Mouse (Mus musculus) cerebellum, postnatal 10 days (tissue): ENCODE data around the gene AU015836.
"Not testable (repeated sequence)": the region's sequence is repeated elsewhere in the genome, so short reads cannot be mapped to it uniquely, and the experiment has no call there.

Source experiments
- DNase-seq, 2 experiments: peaks; one replicate each; pipeline ENCODE4 v3.0.0; 2021; ENCODE audit warnings: mixed read lengths in 2 of 2

The AU015836 gene

DNA sequence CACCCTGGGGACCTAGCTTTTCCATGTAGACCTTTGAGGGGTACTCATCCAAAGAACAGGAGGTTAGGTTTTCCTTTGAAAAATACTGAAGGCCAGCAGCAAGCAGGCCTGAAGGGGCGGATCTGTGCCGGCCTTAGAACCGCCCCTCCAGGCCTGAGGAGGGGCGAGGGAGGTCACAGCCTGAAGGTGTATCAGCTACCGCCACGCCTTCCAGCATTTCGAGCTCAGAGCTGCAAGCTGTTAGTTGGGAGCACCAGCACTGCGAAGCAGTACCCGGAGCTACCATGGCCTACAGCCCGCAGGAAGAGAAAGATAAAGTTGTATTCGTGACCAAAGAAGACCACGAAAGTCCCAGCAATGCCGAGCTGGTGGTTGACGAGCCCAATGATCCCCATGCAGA, at the start of gene AU015836:
Gene AU015836, plus strand, starts transcription at position 216 of the 400 bp plus-strand sequence.
- DNase-seq, result no peak

GRCm38 (mm10) chrX:93919017-93919416, 49.4 kb upstream of the AU015836 start:
- DNase-seq, result no peak

- DNase-seq, result no peak
These were observed 40.1 kb upstream of the AU015836 start for GRCm38 (mm10) chrX:93928379-93928778.

GRCm38 (mm10) chrX:93928794-93929193, 39.7 kb upstream of the AU015836 start:
- DNase-seq, result no peak

DNA sequence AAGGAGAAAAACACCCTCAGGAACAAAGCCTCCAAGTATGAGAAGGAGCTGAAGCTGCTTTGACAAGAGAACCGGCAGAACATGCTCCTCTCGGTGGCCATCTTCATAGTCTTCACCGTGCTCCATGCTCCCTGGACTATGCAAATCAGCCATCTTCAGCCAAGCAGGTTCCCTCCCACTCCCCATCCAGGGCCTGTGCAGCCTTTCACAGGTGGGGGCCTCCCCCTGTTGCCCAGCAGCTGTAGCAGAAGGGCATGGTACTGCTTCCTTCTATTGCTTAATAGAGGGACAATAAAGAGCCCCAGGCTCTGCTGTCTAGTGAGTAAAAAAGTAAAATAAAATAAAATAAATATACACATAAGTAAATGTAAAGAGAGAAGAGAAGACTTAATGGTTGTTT, 36.8 kb upstream of the AU015836 start:
- no peak for DNase-seq

- peak; percentile 25 to 34 for DNase-seq
These were observed 11.7 kb upstream of the AU015836 start for GRCm38 (mm10) chrX:93956727-93957126.

GRCm38 (mm10) chrX:93958502-93958901, 10.0 kb upstream of the AU015836 start:
- DNase-seq, result no peak

GRCm38 (mm10) chrX:93980341-93980740, 11.9 kb downstream of the AU015836 start:
- DNase-seq, result no peak

DNA sequence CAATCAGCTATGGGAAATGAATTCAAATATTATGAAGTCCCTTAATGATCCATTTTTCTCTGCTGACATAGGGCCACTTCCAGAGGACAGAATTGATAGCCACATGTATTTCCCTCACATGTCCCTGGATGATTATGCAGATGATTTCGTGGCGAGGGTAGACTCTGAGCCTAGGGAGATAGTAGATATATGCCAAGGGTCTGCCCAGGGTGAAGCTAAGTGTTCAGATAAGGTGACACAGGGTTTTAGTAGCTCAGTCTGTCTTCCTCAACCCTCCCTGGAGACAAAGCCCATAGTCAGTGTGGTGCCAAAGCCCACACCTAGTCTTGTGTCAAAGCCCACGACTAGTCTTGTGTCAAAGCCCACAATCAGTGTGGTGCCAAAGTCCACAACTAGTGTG, 13.7 kb downstream of the AU015836 start:
- DNase-seq, result no peak

DNA sequence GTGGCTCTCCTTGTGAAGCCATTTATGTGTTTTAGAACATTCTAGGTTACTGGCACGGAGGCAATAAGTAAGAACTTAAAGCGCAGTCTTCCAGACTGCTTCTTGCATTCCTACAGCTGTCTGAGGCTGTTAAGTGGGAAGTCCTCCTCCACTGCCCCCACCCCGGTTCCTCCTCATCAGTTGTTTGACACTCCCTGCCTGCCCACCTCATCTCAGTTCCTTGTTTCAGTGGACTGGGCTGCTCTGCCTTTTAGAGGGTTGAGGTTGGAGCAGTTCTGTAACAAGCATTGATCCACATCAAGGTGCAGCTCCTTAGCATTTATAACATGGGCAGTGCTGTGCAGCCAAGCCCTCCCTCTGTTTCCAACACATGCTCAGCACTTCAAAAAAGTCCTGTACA, 16.6 kb downstream of the AU015836 start:
- DNase-seq, result not testable (repeated sequence)

DNA sequence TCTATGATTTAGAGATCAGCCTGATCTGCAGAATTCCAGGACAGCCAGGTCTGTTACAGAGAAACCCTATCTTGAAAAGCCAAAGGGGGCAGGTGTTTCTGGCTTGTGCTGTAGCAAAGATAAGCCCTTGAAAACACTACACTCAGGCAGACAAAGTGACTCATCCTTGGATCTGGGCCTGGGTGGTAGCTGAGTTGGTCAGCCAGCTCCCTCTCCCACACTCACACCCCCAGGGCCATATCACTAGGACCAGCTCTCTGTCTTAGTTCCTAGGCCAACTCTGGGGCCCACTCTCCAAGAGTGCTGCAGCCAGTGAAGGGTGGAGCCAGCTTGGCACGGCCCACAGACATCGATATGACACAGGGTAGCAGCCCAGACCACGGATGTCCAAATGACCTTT, 38.5 kb downstream of the AU015836 start:
- DNase-seq, result no peak

DNA sequence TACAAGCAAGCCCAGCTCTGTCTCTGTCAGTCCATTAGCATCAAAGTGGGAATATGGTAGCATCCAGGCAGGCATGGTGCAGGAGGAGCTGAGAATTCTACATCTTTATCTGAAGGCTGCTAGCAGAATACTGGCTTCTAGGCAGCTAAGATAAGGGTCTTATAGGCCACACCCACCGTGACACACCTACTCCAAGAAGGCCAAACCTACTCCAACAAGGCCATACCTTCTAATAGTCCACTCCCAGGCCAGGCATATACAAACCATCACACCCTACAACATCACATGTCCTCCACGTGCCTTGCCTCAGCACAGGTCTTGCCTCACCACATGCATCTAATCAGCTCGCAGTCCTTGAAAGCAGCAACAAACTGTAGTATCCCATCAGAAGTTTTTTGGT, 41.0 kb downstream of the AU015836 start:
- DNase-seq, result no peak

DNA sequence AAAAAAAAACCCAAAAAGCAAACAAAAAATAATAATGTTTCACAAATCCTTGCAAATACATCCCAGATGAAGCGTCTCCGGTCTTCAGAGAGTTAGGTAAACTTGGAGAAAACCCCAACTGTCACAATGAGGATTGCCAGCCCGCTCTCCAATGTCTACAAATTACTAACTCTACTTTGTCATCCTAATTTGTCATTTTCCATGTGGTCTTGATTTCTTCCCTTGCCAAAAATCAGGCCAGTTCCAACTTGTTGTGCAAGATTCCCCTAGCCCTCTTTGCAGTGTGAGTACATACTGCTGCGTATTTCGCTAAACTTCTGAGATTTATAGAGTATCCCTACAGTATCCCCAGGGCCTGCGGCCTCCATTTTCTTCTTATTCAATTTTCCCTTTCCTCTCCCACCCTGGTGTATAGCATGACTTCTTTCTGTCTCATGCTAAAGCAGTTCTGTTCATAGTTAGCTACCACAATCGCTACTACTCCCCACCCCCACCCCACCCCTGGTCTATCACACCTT, 43.3 kb downstream of the AU015836 start:
- no peak for DNase-seq

- DNase-seq, result no peak
These were observed 44.2 kb downstream of the AU015836 start for GRCm38 (mm10) chrX:94012479-94013167.

- no peak for DNase-seq
These were observed 48.4 kb downstream of the AU015836 start for GRCm38 (mm10) chrX:94016891-94017290.

DNA sequence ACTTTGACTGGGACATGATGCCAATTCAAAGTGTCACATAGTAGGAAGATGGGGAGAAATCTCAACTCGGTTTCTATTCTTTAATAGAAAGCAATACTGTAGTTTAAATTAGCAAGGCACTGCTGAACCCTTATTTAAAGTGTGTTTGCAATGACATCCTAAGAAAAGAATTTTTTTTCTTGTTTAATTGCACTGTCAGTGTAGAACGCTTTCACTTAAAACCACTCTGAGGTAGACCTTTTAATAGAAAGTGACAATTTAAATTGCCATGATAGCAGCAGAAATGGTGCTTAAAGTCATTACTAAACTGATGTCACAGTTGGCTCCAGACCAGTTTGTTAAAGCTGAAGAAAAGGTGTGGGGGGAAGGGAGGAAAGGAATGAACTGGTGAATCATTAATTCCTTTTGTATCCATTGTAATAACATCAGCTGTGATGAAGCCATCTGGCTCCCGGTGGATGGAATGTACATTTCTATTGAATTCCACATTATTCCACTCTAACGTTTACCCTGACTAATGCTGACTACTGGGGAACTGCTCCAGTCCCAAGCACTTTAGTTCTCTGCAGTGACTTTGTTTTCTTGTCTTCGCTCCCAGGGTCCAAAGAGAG, 53.9 kb downstream of the AU015836 start:
- DNase-seq, result no peak
